Mouse (Mus musculus): ENCODE measurements at regions not wholly inside any gene's neighbourhood (a gene's known extent, or its start where the extent isn't known, plus 50 kb on each side); places are given as distances from the start of the nearest gene placed in this dataset.

DNA sequence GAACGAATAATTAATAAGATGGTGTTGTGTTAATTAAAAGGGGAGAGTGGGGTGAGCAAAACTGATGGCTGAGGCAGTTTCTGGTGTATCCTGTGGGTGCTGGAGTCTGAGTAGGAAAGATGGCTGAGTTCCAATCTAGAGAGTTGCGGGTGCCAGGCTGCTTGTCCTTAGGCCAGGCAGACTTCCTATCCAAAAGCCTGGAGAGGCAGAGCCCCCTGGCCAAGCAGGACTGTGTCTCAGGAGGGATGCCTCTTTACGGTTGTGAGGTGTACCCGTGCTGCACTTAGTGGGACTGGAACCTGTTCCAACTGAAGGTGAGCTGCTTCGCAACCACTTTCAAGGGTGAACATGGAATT lies 836.3 kb upstream of the Lrrc6 start:
- no peak overlapping the region for H3K4me2 ChIP-seq (ENCODE audit: low read depth, low read length)
- no peak for DNase-seq
- WGBS (ENCODE audit: insufficient replicate concordance) = 73% methylated on average over 5 of the region's 5 CpGs
- H3K4me3 ChIP-seq (ENCODE audit: low read depth, low read length) = no peak overlapping the region
- H3K27ac ChIP-seq (ENCODE audit: low read depth) = no peak overlapping the region
- no peak for ATAC-seq
- H3K4me1 ChIP-seq (ENCODE audit: insufficient read depth) = peaks cover 3% of the 10 kb centered on the region; the same call in 1 of the 2 replicates
- H3K9me3 ChIP-seq (ENCODE audit: low read length) = no peaks in the 10 kb centered on the region
- H3K27me3 ChIP-seq (ENCODE audit: insufficient read depth, low read length) = no peaks in the 10 kb centered on the region
- TF ChIP-seq CTCF (IDR thresholded peaks at IDR 0.05; ENCODE audit: low read depth) = no peak
- TF ChIP-seq EP300 (IDR thresholded peaks at IDR 0.05; ENCODE audit: low read depth) = no peak
- no peaks in the 10 kb centered on the region for H3K36me3 ChIP-seq (replicated peaks; ENCODE audit: insufficient read depth, low read length)
- no peak overlapping the region for H3K9ac ChIP-seq (replicated peaks)

DNA sequence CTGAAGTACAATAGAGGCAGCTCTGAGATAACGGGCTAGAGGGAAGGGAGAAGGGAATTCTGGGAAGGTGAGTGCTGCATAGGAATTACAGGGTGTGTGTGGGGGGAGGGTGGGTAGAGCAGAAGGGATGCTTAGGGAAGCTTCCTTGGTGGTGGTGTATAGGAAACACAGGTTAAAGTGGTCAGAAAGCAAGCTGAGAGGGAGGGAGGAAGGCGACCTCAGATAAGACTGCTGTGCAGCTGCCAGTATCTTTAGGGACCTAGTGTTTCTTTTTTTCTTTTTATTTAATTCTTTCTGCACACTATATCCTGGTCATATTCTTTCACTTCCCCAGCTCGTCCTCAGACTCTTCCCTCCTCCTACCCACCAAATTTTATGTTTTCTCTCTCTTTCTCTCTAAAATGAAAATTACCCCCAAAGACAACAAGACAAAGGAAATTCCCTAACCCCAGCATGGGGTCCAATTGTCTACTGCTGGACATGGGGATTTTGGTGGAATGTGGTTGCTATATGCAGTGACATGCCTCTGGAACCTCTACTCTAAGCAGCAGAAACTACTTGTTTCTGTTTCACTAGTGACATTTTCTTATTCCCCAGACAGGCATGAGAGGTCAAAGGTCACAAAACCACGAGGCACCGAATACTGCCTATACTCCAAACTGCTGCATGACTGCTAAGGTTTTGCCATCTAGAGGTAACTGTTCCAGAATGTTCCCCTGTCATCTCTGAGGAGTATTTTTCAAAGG lies 835.8 kb upstream of the Lrrc6 start:
- H3K36me3 ChIP-seq (replicated peaks; ENCODE audit: insufficient read depth, low read length) = no peaks in the 10 kb centered on the region
- no peak overlapping the region for H3K9ac ChIP-seq (replicated peaks)
- H3K4me1 ChIP-seq (ENCODE audit: insufficient read depth) = peaks cover 3% of the 10 kb centered on the region; the same call in 1 of the 2 replicates
- no peaks in the 10 kb centered on the region for H3K27me3 ChIP-seq (ENCODE audit: insufficient read depth, low read length)
- no peak for DNase-seq
- TF ChIP-seq EP300 (IDR thresholded peaks at IDR 0.05; ENCODE audit: low read depth) = no peak
- TF ChIP-seq CTCF (IDR thresholded peaks at IDR 0.05; ENCODE audit: low read depth) = no peak
- H3K4me2 ChIP-seq (ENCODE audit: low read depth, low read length) = no peak overlapping the region
- no peaks in the 10 kb centered on the region for H3K9me3 ChIP-seq (ENCODE audit: low read length)
- no peak overlapping the region for H3K4me3 ChIP-seq (ENCODE audit: low read depth, low read length)
- 33% methylated on average over 5 of the region's 5 CpGs for WGBS (ENCODE audit: insufficient replicate concordance)
- ATAC-seq = no peak
- H3K27ac ChIP-seq (ENCODE audit: low read depth) = no peak overlapping the region

DNA sequence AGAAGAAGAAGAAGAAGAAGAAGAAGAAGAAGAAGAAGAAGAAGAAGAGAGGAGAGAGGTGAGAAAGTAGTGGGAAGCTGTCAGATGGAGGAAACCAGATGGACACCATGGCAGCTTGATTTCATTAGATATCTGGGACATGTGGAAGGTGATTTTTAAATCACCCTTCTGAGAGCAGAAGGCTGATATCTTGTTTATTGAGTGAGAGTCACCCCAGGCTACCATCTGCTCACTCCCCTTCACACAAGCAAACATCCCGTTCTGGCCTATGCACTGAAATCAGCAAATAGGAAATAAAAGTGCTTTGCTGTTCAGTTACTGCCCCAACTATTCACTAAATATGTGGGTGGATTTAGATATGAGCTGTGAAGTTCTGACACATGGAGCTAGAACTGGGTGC lies 831.8 kb upstream of the Lrrc6 start:
- no peak overlapping the region for H3K4me3 ChIP-seq (ENCODE audit: low read depth, low read length)
- no peak overlapping the region for H3K4me2 ChIP-seq (ENCODE audit: low read depth, low read length)
- WGBS (ENCODE audit: insufficient replicate concordance) = 43% methylated on average over 1 of the region's 1 CpGs
- H3K4me1 ChIP-seq (ENCODE audit: insufficient read depth) = peaks cover 3% of the 10 kb centered on the region; the same call in 1 of the 2 replicates
- no peak for DNase-seq
- no peaks in the 10 kb centered on the region for H3K36me3 ChIP-seq (replicated peaks; ENCODE audit: insufficient read depth, low read length)
- H3K27ac ChIP-seq (ENCODE audit: low read depth) = no peak overlapping the region
- ATAC-seq = no peak
- no peaks in the 10 kb centered on the region for H3K9me3 ChIP-seq (ENCODE audit: low read length)
- H3K27me3 ChIP-seq (ENCODE audit: insufficient read depth, low read length) = no peaks in the 10 kb centered on the region
- TF ChIP-seq CTCF (IDR thresholded peaks at IDR 0.05; ENCODE audit: low read depth) = no peak
- H3K9ac ChIP-seq (replicated peaks) = no peak overlapping the region

- DNase-seq = no peak
- no peak for TF ChIP-seq EP300 (IDR thresholded peaks at IDR 0.05; ENCODE audit: low read depth)
- no peak for TF ChIP-seq CTCF (IDR thresholded peaks at IDR 0.05; ENCODE audit: low read depth)
- H3K9ac ChIP-seq (replicated peaks) = no peak overlapping the region
- no peak overlapping the region for H3K4me3 ChIP-seq (ENCODE audit: low read depth, low read length)
- H3K9me3 ChIP-seq (ENCODE audit: low read length) = no peaks in the 10 kb centered on the region
- ATAC-seq = no peak
- no peak overlapping the region for H3K4me2 ChIP-seq (ENCODE audit: low read depth, low read length)
- no peaks in the 10 kb centered on the region; the same call in 1 of the 2 replicates for H3K4me1 ChIP-seq (ENCODE audit: insufficient read depth)
- H3K27me3 ChIP-seq (ENCODE audit: insufficient read depth, low read length) = no peaks in the 10 kb centered on the region
- no peak overlapping the region for H3K27ac ChIP-seq (ENCODE audit: low read depth)
- WGBS (ENCODE audit: insufficient replicate concordance) = 66% methylated on average over 2 of the region's 2 CpGs
- no peaks in the 10 kb centered on the region for H3K36me3 ChIP-seq (replicated peaks; ENCODE audit: insufficient read depth, low read length)
Observed at GRCm38 (mm10) chr15:67320292-67320691, 819.6 kb upstream of the Lrrc6 start.

DNA sequence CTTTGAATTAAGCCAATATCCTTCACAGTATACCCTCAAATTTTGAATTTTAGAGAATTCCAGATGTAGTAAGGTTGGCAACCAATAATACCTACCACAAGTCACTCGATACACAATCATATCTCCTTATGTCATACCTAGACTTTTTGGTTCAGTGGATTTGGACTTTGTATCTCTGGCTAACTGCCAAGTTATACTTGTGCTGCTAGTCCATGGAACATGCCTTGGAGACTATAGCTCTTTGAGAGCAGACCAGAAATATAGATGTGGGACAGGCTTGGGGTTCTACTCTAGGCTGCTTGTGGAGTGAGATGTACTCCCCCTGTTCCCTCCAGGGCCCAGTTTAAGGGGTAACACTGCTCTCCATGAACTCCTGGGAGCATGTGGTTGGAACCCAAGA lies 814.5 kb upstream of the Lrrc6 start:
- no peaks in the 10 kb centered on the region; the same call in 1 of the 2 replicates for H3K4me1 ChIP-seq (ENCODE audit: insufficient read depth)
- no peaks in the 10 kb centered on the region for H3K9me3 ChIP-seq (ENCODE audit: low read length)
- no peak overlapping the region for H3K9ac ChIP-seq (replicated peaks)
- H3K27ac ChIP-seq (ENCODE audit: low read depth) = no peak overlapping the region
- no peak overlapping the region for H3K4me2 ChIP-seq (ENCODE audit: low read depth, low read length)
- 69% methylated on average over 1 of the region's 1 CpGs for WGBS (ENCODE audit: insufficient replicate concordance)
- DNase-seq = no peak
- TF ChIP-seq EP300 (IDR thresholded peaks at IDR 0.05; ENCODE audit: low read depth) = no peak
- TF ChIP-seq CTCF (IDR thresholded peaks at IDR 0.05; ENCODE audit: low read depth) = no peak
- no peak overlapping the region for H3K4me3 ChIP-seq (ENCODE audit: low read depth, low read length)
- no peaks in the 10 kb centered on the region for H3K27me3 ChIP-seq (ENCODE audit: insufficient read depth, low read length)
- ATAC-seq = no peak
- no peaks in the 10 kb centered on the region for H3K36me3 ChIP-seq (replicated peaks; ENCODE audit: insufficient read depth, low read length)

- no peak for ATAC-seq
- Histone ChIP-seq H3K4me3 (ENCODE audit: low read depth, low read length) (no peak overlapping the region), H3K4me2 (ENCODE audit: low read depth, low read length) (no peak overlapping the region), H3K4me1 (ENCODE audit: insufficient read depth) (no peaks in the 10 kb centered on the region; the same call in 1 of the 2 replicates), H3K27ac (ENCODE audit: low read depth) (no peak overlapping the region), H3K27me3 (ENCODE audit: insufficient read depth, low read length) (no peaks in the 10 kb centered on the region), H3K9me3 (ENCODE audit: low read length) (no peaks in the 10 kb centered on the region), H3K9ac (replicated peaks) (no peak overlapping the region), H3K36me3 (replicated peaks; ENCODE audit: insufficient read depth, low read length) (no peaks in the 10 kb centered on the region)
- no peak for DNase-seq
- TF ChIP-seq EP300 (IDR thresholded peaks at IDR 0.05; ENCODE audit: low read depth) = no peak
Observed at GRCm38 (mm10) chr15:67313648-67314047, 812.9 kb upstream of the Lrrc6 start.

- Histone ChIP-seq H3K27ac (ENCODE audit: low read depth) (no peak overlapping the region), H3K4me1 (ENCODE audit: insufficient read depth) (no peaks in the 10 kb centered on the region), H3K9me3 (ENCODE audit: low read length) (no peaks in the 10 kb centered on the region), H3K4me2 (ENCODE audit: low read depth, low read length) (no peak overlapping the region), H3K4me3 (ENCODE audit: low read depth, low read length) (no peak overlapping the region), H3K27me3 (ENCODE audit: insufficient read depth, low read length) (no peaks in the 10 kb centered on the region), H3K9ac (replicated peaks) (no peak overlapping the region), H3K36me3 (replicated peaks; ENCODE audit: insufficient read depth, low read length) (no peaks in the 10 kb centered on the region)
- no peak for DNase-seq
- WGBS (ENCODE audit: insufficient replicate concordance) = 77% methylated on average over 1 of the region's 1 CpGs
- no peak for TF ChIP-seq EP300 (IDR thresholded peaks at IDR 0.05; ENCODE audit: low read depth)
- no peak for TF ChIP-seq CTCF (IDR thresholded peaks at IDR 0.05; ENCODE audit: low read depth)
- ATAC-seq = no peak
Observed at GRCm38 (mm10) chr15:67305681-67306080, 805.0 kb upstream of the Lrrc6 start.
